Mouse (Mus musculus) lung, postnatal 0 days (tissue): Measurements from ENCODE around the gene Gm10184. TPM values are rescaled to one million over a fixed set of nuclear protein-coding genes. Genes with fewer than 3 reads are reported as not detected.
"Not testable (repeated sequence)": the region's sequence is repeated elsewhere in the genome, so short reads cannot be mapped to it uniquely, and the experiment has no call there.

Experiments
- ATAC-seq: fragments of 200-750 bp; cut with Nextera tagmentation; 2 replicates; pipeline ENCODE4 v1.8.0; 2017; ENCODE audit warnings: moderate library complexity
- DNase-seq: peaks from one replicate; pipeline ENCODE4 v3.0.0-alpha.2; 2016; ENCODE audit warnings: low spot score
- H3K27ac ChIP-seq: fragments of 300-500 bp; sonication (generic); 2 replicates; pipeline ENCODE4 v1.5.1; 2014; ENCODE audit warnings: antibody characterized with exemption, mild to moderate bottlenecking, low read length, mixed read lengths
- H3K27me3 ChIP-seq: fragments of 300-500 bp; sonication (generic); replicated peaks from 2 replicates; pipeline ENCODE4 v1.6.1; 2014; ENCODE audit warnings: low read length, mixed read lengths; ENCODE audit not compliant: insufficient read depth
- H3K36me3 ChIP-seq: fragments of 300-500 bp; sonication (generic); 2 replicates; pipeline ENCODE4 v1.6.1; 2014; ENCODE audit warnings: low read length, mixed read lengths; ENCODE audit not compliant: insufficient read depth
- H3K4me1 ChIP-seq: fragments of 300-500 bp; sonication (generic); 2 replicates; pipeline ENCODE4 v1.6.1; 2014; ENCODE audit warnings: antibody characterized with exemption, low read depth, low read length, mixed read lengths; ENCODE audit not compliant: insufficient read depth
- H3K4me2 ChIP-seq: fragments of 300-500 bp; sonication (generic); replicated peaks from 2 replicates; pipeline ENCODE4 v1.6.1; 2014; ENCODE audit warnings: low read depth, mild to moderate bottlenecking, low read length, moderate library complexity, mixed read lengths
- H3K4me3 ChIP-seq: fragments of 300-500 bp; sonication (generic); 2 replicates; pipeline ENCODE4 v1.5.1; 2014; ENCODE audit warnings: low read depth, low read length
- H3K9ac ChIP-seq: fragments of 300-500 bp; sonication (generic); replicated peaks from 2 replicates; pipeline ENCODE4 v1.6.1; 2014; ENCODE audit warnings: low read depth, mild to moderate bottlenecking
- H3K9me3 ChIP-seq: fragments of 300-500 bp; sonication (generic); 2 replicates; pipeline ENCODE4 v1.6.1; 2016; ENCODE audit warnings: low read length, mixed read lengths
- CTCF ChIP-seq: IDR thresholded peaks from 2 replicates; pipeline ENCODE4 v1.5.1; 2016; ENCODE audit warnings: antibody characterized with exemption, mild to moderate bottlenecking
- EP300 ChIP-seq: IDR thresholded peaks from 2 replicates; pipeline ENCODE4 v1.6.1; 2016; ENCODE audit warnings: antibody characterized with exemption, mild to moderate bottlenecking, control low read depth
- whole genome bisulfite sequencing: fragments of 180-500 bp; shearing (Covaris S2); extraction: QIAGEN DNeasy Blood & Tissue Kit; methylation state at CpG from one replicate; pipeline ENCODE4 v1.1.7; 2014; 5-methylcytosine and 5-hydroxymethylcytosine counted together
- polyA plus RNA-seq: library from polyadenylated mRNA; unstranded; fragments of >200 nt; fragmentation: Nextera tagmentation; extraction: Ambion mirVana; gene quantifications from 2 replicates; pipeline ENCODE4 v1.2.1, GENCODE M21; 2015

The Gm10184 gene
- 13.3 and 17.5 TPM in 2 replicates for polyA plus RNA-seq

- H3K4me1 ChIP-seq, result no peaks in the 10 kb centered on the region
These were observed at the start of gene Gm10184 for GRCm38 (mm10) chr17:89910349-89910748. Gm10184 (minus strand) TSS chr17:89910449.

GRCm38 (mm10) chr17:89933950-89934349 lies 23.7 kb upstream of the Gm10184 start:
- Histone ChIP-seq H3K4me2 (no peak overlapping the region), H3K4me1 (no peaks in the 10 kb centered on the region), H3K36me3 (no peaks in the 10 kb centered on the region), H3K27me3 (no peaks in the 10 kb centered on the region), H3K27ac (no peak overlapping the region), H3K9me3 (no peaks in the 10 kb centered on the region), H3K9ac (no peak overlapping the region), H3K4me3 (no peak overlapping the region)
- 71% methylated on average over 2 of the region's 2 CpGs for WGBS
- TF ChIP-seq EP300, result no peak
- no peak for TF ChIP-seq CTCF
- ATAC-seq, result no peak
- no peak for DNase-seq

More at GRCm38 (mm10) chr17:89910349-89910748, at the start of gene Gm10184:
- Histone ChIP-seq H3K4me2 (no peak within 1 kb of the TSS), H3K36me3 (no peaks in the 10 kb centered on the region), H3K27ac (no peak within 1 kb of the TSS), H3K27me3 (no peaks in the 10 kb centered on the region), H3K9ac (no peak within 1 kb of the TSS), H3K9me3 (no peaks in the 10 kb centered on the region), H3K4me3 (no peak within 1 kb of the TSS)
- 92% methylated on average over 6 of the region's 6 CpGs for WGBS
- DNase-seq (no peak), ATAC-seq (no peak)
- TF ChIP-seq CTCF, result no peak
- no peak for TF ChIP-seq EP300

GRCm38 (mm10) chr17:89907686-89908085 lies 2.6 kb downstream of the Gm10184 start:
- H3K4me3 ChIP-seq, result no peak overlapping the region
- DNase-seq (no peak), ATAC-seq (no peak)
- no peak overlapping the region for H3K9ac ChIP-seq
- no peaks in the 10 kb centered on the region for H3K9me3 ChIP-seq
- no peaks in the 10 kb centered on the region for H3K36me3 ChIP-seq
- TF ChIP-seq EP300 (no peak), CTCF (no peak)
- no peaks in the 10 kb centered on the region for H3K4me1 ChIP-seq
- no peak overlapping the region for H3K27ac ChIP-seq
- H3K4me2 ChIP-seq, result no peak overlapping the region
- no peaks in the 10 kb centered on the region for H3K27me3 ChIP-seq

GRCm38 (mm10) chr17:89904701-89905100 lies 5.5 kb downstream of the Gm10184 start:
- H3K27ac ChIP-seq, DNase-seq, H3K27me3 ChIP-seq, H3K36me3 ChIP-seq, H3K9me3 ChIP-seq, ATAC-seq, H3K9ac ChIP-seq, H3K4me3 ChIP-seq, H3K4me1 ChIP-seq, H3K4me2 ChIP-seq: not testable (repeated sequence)
- 87% methylated on average over 5 of the region's 5 CpGs for WGBS

GRCm38 (mm10) chr17:89902767-89903166 lies 7.5 kb downstream of the Gm10184 start:
- TF ChIP-seq CTCF (no peak), EP300 (no peak)
- Histone ChIP-seq H3K9me3 (no peaks in the 10 kb centered on the region), H3K36me3 (no peaks in the 10 kb centered on the region), H3K4me1 (no peaks in the 10 kb centered on the region), H3K9ac (no peak overlapping the region), H3K27ac (no peak overlapping the region), H3K4me3 (no peak overlapping the region), H3K27me3 (no peaks in the 10 kb centered on the region), H3K4me2 (no peak overlapping the region)
- DNase-seq (no peak), ATAC-seq (no peak)
- 94% methylated on average over 1 of the region's 1 CpGs for WGBS

- H3K9me3 ChIP-seq, result no peaks in the 10 kb centered on the region
- H3K27me3 ChIP-seq, result no peaks in the 10 kb centered on the region
- TF ChIP-seq CTCF (no peak), EP300 (no peak)
- H3K4me1 ChIP-seq, result no peaks in the 10 kb centered on the region
- whole genome bisulfite sequencing, result 49% methylated on average over 7 of the region's 7 CpGs
- DNase-seq (no peak), ATAC-seq (no peak)
- no peak overlapping the region for H3K4me2 ChIP-seq
- H3K4me3 ChIP-seq, result no peak overlapping the region
- no peaks in the 10 kb centered on the region for H3K36me3 ChIP-seq
- H3K9ac ChIP-seq, result no peak overlapping the region
- no peak overlapping the region for H3K27ac ChIP-seq
These were observed 9.6 kb downstream of the Gm10184 start for GRCm38 (mm10) chr17:89900610-89901009.

GRCm38 (mm10) chr17:89899813-89900212 lies 10.4 kb downstream of the Gm10184 start:
- ATAC-seq, result no peak
- no peak for TF ChIP-seq EP300
- H3K4me3 ChIP-seq, result no peak overlapping the region
- no peaks in the 10 kb centered on the region for H3K27me3 ChIP-seq
- H3K36me3 ChIP-seq, result no peaks in the 10 kb centered on the region
- H3K9ac ChIP-seq, result no peak overlapping the region
- no peak overlapping the region for H3K27ac ChIP-seq
- H3K4me1 ChIP-seq, result no peaks in the 10 kb centered on the region
- no peak overlapping the region for H3K4me2 ChIP-seq
- no peaks in the 10 kb centered on the region for H3K9me3 ChIP-seq
- WGBS, result 51% methylated on average over 3 of the region's 3 CpGs
- no peak for DNase-seq
